Mouse (Mus musculus) forebrain, embryonic 10.5 days (tissue): ENCODE results near the gene Wasf2. TPM values are rescaled to one million over a fixed set of nuclear protein-coding genes. Genes with fewer than 3 reads are reported as not detected.
A peak's percentile ranks its signal among the peaks of the same experiment; 100 is the strongest.

ENCODE experiments used
- DNase-seq: peaks from one replicate; pipeline ENCODE4 v3.0.0-alpha.2; 2017; ENCODE audit warnings: low spot score; ENCODE audit errors: extremely low spot score
- H3K27ac ChIP-seq: fragments of 300-500 bp; sonication (generic); 2 replicates; pipeline ENCODE4 v1.5.1; 2016; ENCODE audit warnings: mild to moderate bottlenecking
- H3K27me3 ChIP-seq: fragments of 300-500 bp; sonication (generic); 2 replicates; pipeline ENCODE4 v1.6.1; 2016; ENCODE audit warnings: mild to moderate bottlenecking; ENCODE audit not compliant: poor library complexity, severe bottlenecking
- H3K36me3 ChIP-seq: fragments of 300-500 bp; sonication (generic); replicated peaks from 2 replicates; pipeline ENCODE4 v1.6.1; 2016; ENCODE audit warnings: mild to moderate bottlenecking, moderate library complexity
- H3K4me1 ChIP-seq: fragments of 300-500 bp; sonication (generic); 2 replicates; pipeline ENCODE4 v1.6.1; 2016
- H3K4me3 ChIP-seq: fragments of 300-500 bp; sonication (generic); 2 replicates; pipeline ENCODE4 v1.5.1; 2016; ENCODE audit warnings: mild to moderate bottlenecking, moderate library complexity
- H3K9me3 ChIP-seq: fragments of 300-500 bp; sonication (generic); 2 replicates; pipeline ENCODE4 v1.6.1; 2016; ENCODE audit warnings: mild to moderate bottlenecking, moderate library complexity
- WGBS: fragments of 180-500 bp; shearing (Covaris S2); methylation state at CpG from one replicate; pipeline ENCODE4 v1.1.7; 2016; 5-methylcytosine and 5-hydroxymethylcytosine counted together
- polyA plus RNA-seq: library from polyadenylated mRNA; unstranded; fragments of >200 nt; fragmentation: Nextera tagmentation; extraction: Ambion mirVana; gene quantifications from 2 replicates; pipeline ENCODE4 v1.2.1, GENCODE M21; 2016

Wasf2 gene
- polyA plus RNA-seq, 1 experiment from 2014 or later = 47.4 TPM

DNA sequence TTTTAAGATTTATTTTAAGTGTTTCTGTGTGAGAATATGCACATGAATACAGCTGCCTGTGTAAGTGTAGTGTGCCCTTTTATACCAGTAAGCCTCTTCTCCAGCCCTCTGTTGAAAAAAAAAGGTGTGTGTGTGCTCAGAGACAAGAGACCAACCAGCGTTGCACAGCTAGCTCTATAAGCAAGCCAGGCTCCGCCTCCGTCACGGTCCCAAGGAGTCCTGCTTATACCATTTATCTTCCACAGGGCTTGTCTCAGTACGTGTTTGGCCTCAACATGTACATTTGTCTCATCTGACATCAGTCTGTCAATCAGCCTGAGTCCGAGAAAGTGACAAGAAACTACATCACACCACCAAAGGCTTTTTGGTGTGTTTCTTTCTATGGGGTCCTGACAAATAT, 25.4 kb downstream of the Wasf2 start:
- WGBS = 92% methylated on average over 6 of the region's 6 CpGs

DNA sequence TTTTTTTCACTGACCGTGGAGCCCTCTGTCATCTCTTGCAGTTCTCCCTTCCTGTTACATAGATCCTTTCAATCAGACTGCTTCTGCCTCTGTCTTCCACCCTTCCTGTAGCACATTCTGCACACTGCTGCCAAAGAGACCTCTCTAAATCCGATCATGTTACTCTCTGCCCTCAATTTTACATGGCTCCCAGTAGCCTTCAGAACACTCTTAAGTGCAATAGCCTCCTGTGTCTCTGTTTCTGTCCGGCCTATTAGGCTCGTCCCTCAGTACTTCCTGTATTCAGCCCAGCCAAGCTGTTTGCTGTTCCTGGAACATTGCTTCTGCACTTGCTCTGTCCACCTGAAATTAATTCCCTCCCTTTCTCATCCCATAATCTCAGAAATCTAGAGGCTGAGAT, 26.1 kb downstream of the Wasf2 start:
- DNase-seq = no peak
- no peaks in the 10 kb centered on the region for H3K27me3 ChIP-seq
- 84% methylated on average over 4 of the region's 4 CpGs for WGBS

More for the DNA sequence above, 25.4 kb downstream of the Wasf2 start:
- no peak for DNase-seq
- no peaks in the 10 kb centered on the region for H3K9me3 ChIP-seq
- peaks cover 32% of the 10 kb centered on the region for H3K4me1 ChIP-seq
- no peak overlapping the region for H3K27ac ChIP-seq
- no peak overlapping the region for H3K4me3 ChIP-seq
- H3K36me3 ChIP-seq = peaks cover 18% of the 10 kb centered on the region
- H3K27me3 ChIP-seq = no peaks in the 10 kb centered on the region

GRCm38 (mm10) chr4:133156831-133157230, 26.5 kb downstream of the Wasf2 start:
- peaks cover 21% of the 10 kb centered on the region for H3K36me3 ChIP-seq
- H3K4me1 ChIP-seq = peaks cover 35% of the 10 kb centered on the region
- no peaks in the 10 kb centered on the region for H3K27me3 ChIP-seq
- 88% methylated on average over 10 of the region's 10 CpGs for WGBS
- DNase-seq = no peak
- no peak overlapping the region for H3K4me3 ChIP-seq
- no peaks in the 10 kb centered on the region for H3K9me3 ChIP-seq
- H3K27ac ChIP-seq = no peak overlapping the region

More for the DNA sequence above, 26.1 kb downstream of the Wasf2 start:
- Histone ChIP-seq H3K36me3 (peaks cover 21% of the 10 kb centered on the region), H3K4me3 (no peak overlapping the region), H3K27ac (no peak overlapping the region), H3K4me1 (peaks cover 35% of the 10 kb centered on the region), H3K9me3 (no peaks in the 10 kb centered on the region)

GRCm38 (mm10) chr4:133159127-133159526, 28.8 kb downstream of the Wasf2 start:
- Histone ChIP-seq H3K9me3 (no peaks in the 10 kb centered on the region), H3K27ac (peak overlapping the region; percentile 2; the same call in 1 of the 2 replicates), H3K36me3 (peaks cover 23% of the 10 kb centered on the region), H3K4me1 (peaks cover 35% of the 10 kb centered on the region), H3K27me3 (no peaks in the 10 kb centered on the region), H3K4me3 (no peak overlapping the region)
- DNase-seq = no peak
- 75% methylated on average over 6 of the region's 6 CpGs for WGBS

GRCm38 (mm10) chr4:133159646-133160045, 29.3 kb downstream of the Wasf2 start:
- H3K9me3 ChIP-seq = no peaks in the 10 kb centered on the region
- peaks cover 28% of the 10 kb centered on the region for H3K36me3 ChIP-seq
- no peak for DNase-seq
- H3K4me1 ChIP-seq = peaks cover 35% of the 10 kb centered on the region
- no peak overlapping the region for H3K27ac ChIP-seq
- 37% methylated on average over 4 of the region's 4 CpGs for WGBS
- H3K4me3 ChIP-seq = no peak overlapping the region
- no peaks in the 10 kb centered on the region for H3K27me3 ChIP-seq

DNA sequence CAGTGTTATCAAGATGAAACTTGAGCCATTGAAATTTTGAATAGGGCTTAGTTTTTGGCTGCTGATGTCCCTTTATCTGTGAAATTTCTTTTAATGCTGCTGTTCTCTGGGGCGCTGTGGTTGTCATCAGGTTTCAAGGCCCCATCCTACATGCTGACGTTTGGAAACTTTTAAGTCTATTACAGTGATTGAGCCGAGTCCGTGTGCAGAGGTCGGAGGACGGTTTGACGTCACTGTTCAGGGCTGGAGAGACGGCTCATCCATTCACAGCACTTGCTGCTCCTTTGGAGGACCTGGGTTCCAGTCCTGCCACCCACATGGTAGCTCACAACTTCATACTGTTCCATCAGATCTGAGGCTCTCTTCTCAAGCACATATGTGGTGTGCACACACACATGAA, 29.9 kb downstream of the Wasf2 start:
- Histone ChIP-seq H3K27ac (no peak overlapping the region), H3K36me3 (peaks cover 34% of the 10 kb centered on the region), H3K4me3 (no peak overlapping the region), H3K4me1 (peaks cover 35% of the 10 kb centered on the region), H3K27me3 (no peaks in the 10 kb centered on the region), H3K9me3 (no peaks in the 10 kb centered on the region)
- DNase-seq = no peak
- WGBS = 76% methylated on average over 8 of the region's 8 CpGs

GRCm38 (mm10) chr4:133160821-133161220, 30.5 kb downstream of the Wasf2 start:
- Histone ChIP-seq H3K27ac (no peak overlapping the region), H3K4me1 (peaks cover 35% of the 10 kb centered on the region), H3K27me3 (no peaks in the 10 kb centered on the region), H3K4me3 (no peak overlapping the region), H3K36me3 (peaks cover 34% of the 10 kb centered on the region), H3K9me3 (no peaks in the 10 kb centered on the region)
- no peak for DNase-seq
- 90% methylated on average over 4 of the region's 4 CpGs for WGBS

- DNase-seq = no peak
- 85% methylated on average over 6 of the region's 6 CpGs for WGBS
- Histone ChIP-seq H3K9me3 (no peaks in the 10 kb centered on the region), H3K4me3 (no peak overlapping the region), H3K36me3 (peaks cover 23% of the 10 kb centered on the region), H3K27ac (no peak overlapping the region), H3K27me3 (no peaks in the 10 kb centered on the region), H3K4me1 (peaks cover 28% of the 10 kb centered on the region)
Measured at GRCm38 (mm10) chr4:133162196-133162595, 31.9 kb downstream of the Wasf2 start.

GRCm38 (mm10) chr4:133166773-133167172, 36.5 kb downstream of the Wasf2 start:
- 97% methylated on average over 9 of the region's 9 CpGs for WGBS
- Histone ChIP-seq H3K4me1 (no peaks in the 10 kb centered on the region), H3K9me3 (no peaks in the 10 kb centered on the region), H3K27ac (no peak overlapping the region), H3K36me3 (peaks cover 14% of the 10 kb centered on the region), H3K4me3 (no peak overlapping the region), H3K27me3 (no peaks in the 10 kb centered on the region)
- DNase-seq = no peak

DNA sequence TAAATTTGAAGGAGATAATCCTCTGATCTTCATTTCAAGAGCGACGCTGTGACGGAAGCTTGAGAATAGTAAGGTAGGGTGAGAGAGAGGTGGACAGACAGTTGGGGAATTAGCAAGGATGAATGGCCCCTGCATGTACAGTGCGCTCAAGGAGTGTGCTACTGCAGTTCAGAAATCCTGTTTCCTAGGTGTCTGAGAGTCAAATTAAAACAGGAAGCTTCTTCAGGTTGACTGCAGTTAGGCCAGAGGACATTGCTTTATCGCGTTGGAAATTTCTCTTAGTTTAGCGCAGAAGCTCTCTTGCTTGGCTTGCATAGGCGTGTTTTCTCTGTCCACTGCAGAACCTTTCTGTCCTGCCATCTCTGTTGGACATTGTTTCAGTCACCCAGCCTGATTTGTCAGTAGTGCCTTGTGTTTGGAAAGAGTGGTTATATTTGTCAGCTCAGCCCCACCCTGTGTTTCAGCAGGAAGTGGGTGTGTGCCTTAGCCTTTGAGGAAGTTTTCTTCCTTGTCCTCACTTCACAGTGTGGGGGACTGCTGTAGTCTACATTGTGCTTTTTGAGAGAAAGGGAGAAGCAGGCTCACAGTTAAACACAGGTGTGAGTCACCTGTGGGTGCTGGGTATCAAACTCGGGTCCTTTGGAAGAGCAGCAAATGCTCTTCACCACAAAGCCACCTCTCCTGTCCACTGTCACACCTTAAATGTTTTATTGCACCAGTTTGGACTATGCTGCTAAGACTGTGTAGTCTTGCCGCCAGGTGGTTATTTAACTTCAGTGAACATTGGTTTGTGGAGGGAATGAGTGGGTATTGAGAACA, 39.1 kb downstream of the Wasf2 start:
- no peak for DNase-seq
- 93% methylated on average over 10 of the region's 10 CpGs for WGBS
- Histone ChIP-seq H3K4me1 (no peaks in the 10 kb centered on the region), H3K4me3 (no peak overlapping the region), H3K36me3 (peaks cover 9% of the 10 kb centered on the region), H3K9me3 (no peaks in the 10 kb centered on the region), H3K27ac (no peak overlapping the region), H3K27me3 (no peaks in the 10 kb centered on the region)

GRCm38 (mm10) chr4:133170056-133170524, 39.8 kb downstream of the Wasf2 start:
- no peak overlapping the region for H3K4me3 ChIP-seq
- peaks cover 3% of the 10 kb centered on the region; the same call in 1 of the 2 replicates for H3K36me3 ChIP-seq
- DNase-seq = no peak
- H3K27ac ChIP-seq = no peak overlapping the region
- H3K4me1 ChIP-seq = no peaks in the 10 kb centered on the region
- no peaks in the 10 kb centered on the region for H3K9me3 ChIP-seq
- 88% methylated on average over 3 of the region's 3 CpGs for WGBS
- H3K27me3 ChIP-seq = no peaks in the 10 kb centered on the region

GRCm38 (mm10) chr4:133170616-133171015, 40.3 kb downstream of the Wasf2 start:
- no peaks in the 10 kb centered on the region for H3K9me3 ChIP-seq

GRCm38 (mm10) chr4:133172451-133172850, 42.1 kb downstream of the Wasf2 start:
- no peak for DNase-seq
- Histone ChIP-seq H3K4me3 (no peak overlapping the region), H3K4me1 (peaks cover 20% of the 10 kb centered on the region), H3K27me3 (no peaks in the 10 kb centered on the region), H3K27ac (0 out of 2 replicates have a peak overlapping the region, but pooled peaks have one; percentile 8), H3K36me3 (peaks cover 12% of the 10 kb centered on the region), H3K9me3 (no peaks in the 10 kb centered on the region)
- WGBS = 94% methylated on average over 4 of the region's 4 CpGs

More at GRCm38 (mm10) chr4:133170616-133171015, 40.3 kb downstream of the Wasf2 start:
- DNase-seq = no peak
- H3K4me1 ChIP-seq = peaks cover 4% of the 10 kb centered on the region
- H3K27ac ChIP-seq = no peak overlapping the region
- H3K36me3 ChIP-seq = no peaks in the 10 kb centered on the region; the same call in 1 of the 2 replicates
- no peaks in the 10 kb centered on the region for H3K27me3 ChIP-seq
- no peak overlapping the region for H3K4me3 ChIP-seq
